ENCODE assay signal across 8 mouse cellular contexts in genomic region chr14:29978254-29979204, GRCm38 (mm10). TPM values are rescaled to one million over a fixed set of nuclear protein-coding genes. Genes with fewer than 3 reads are reported as not detected.
A peak's percentile ranks its signal among the peaks of the same experiment; 100 is the strongest.
DNase-seq lines count a peak whose midpoint lies in the region; ATAC-seq and TF ChIP-seq lines count a peak whose summit lies in the region.

TSS of gene Actr8 (plus strand) at chr14:29978337.

- no peak for TF ChIP-seq CTCF in bone marrow macrophage, adult 2 months (IDR thresholded peaks at IDR 0.05; ENCODE audit: low read depth, low read length)
- no peak for TF ChIP-seq CTCF in embryonic fibroblast, embryonic 13.5 days (IDR thresholded peaks at IDR 0.05; ENCODE audit: borderline replicate concordance, insufficient read depth, low read length)

- no peaks in the 10 kb centered on the region for H3K9me3 ChIP-seq in heart, embryonic 10.5 days
- 0 out of 2 replicates have a peak, but pooled peaks cover 5% of the 10 kb centered on the region for H3K9me3 ChIP-seq in kidney, embryonic 15.5 days (replicated peaks)

- peak; percentile 99 for ATAC-seq in kidney, embryonic 15.5 days (replicated peaks; ENCODE audit: low FRiP score)
- ATAC-seq in monocyte, adult 5-6 weeks (replicated peaks; ENCODE audit: insufficient number of reproducible peaks, low FRiP score, low TSS enrichment, poor library complexity, severe bottlenecking) = peak; percentile 66

- H3K4me1 ChIP-seq in bone marrow macrophage, adult 2 months (ENCODE audit: control insufficient read depth, insufficient read depth, low read length) = peaks cover 10% of the 10 kb centered on the region
- H3K4me1 ChIP-seq in embryonic fibroblast, embryonic 13.5 days (ENCODE audit: control insufficient read depth, insufficient read depth, low read length) = no peaks in the 10 kb centered on the region; the same call in 1 of the 2 replicates
- H3K4me1 ChIP-seq in heart, embryonic 10.5 days = peaks cover 10% of the 10 kb centered on the region
- H3K4me1 ChIP-seq in kidney, embryonic 15.5 days = peaks cover 11% of the 10 kb centered on the region

- peaks cover 73% of the 10 kb centered on the region for H3K36me3 ChIP-seq in heart, embryonic 10.5 days
- peaks cover 74% of the 10 kb centered on the region for H3K36me3 ChIP-seq in kidney, embryonic 15.5 days

- H3K4me3 ChIP-seq in bone marrow macrophage, adult 2 months (ENCODE audit: insufficient read depth, low read length) = peak within 1 kb of the TSS; percentile 80
- H3K4me3 ChIP-seq in embryonic fibroblast, embryonic 13.5 days (ENCODE audit: insufficient read depth, low read length) = peak within 1 kb of the TSS; percentile 81
- peak within 1 kb of the TSS; percentile 86 for H3K4me3 ChIP-seq in heart, embryonic 10.5 days
- H3K4me3 ChIP-seq in kidney, embryonic 15.5 days (replicated peaks) = peak within 1 kb of the TSS; percentile 83

- H3K27ac ChIP-seq in bone marrow macrophage, adult 2 months (ENCODE audit: insufficient read depth, low read depth, low read length) = peak within 1 kb of the TSS; percentile 81
- H3K27ac ChIP-seq in embryonic fibroblast, embryonic 13.5 days (ENCODE audit: insufficient read depth, low read length) = peak within 1 kb of the TSS; percentile 95
- H3K27ac ChIP-seq in heart, embryonic 10.5 days = peak within 1 kb of the TSS; percentile 97
- H3K27ac ChIP-seq in kidney, embryonic 15.5 days = peak within 1 kb of the TSS; percentile 97

- peak within 1 kb of the TSS; percentile 86 for H3K9ac ChIP-seq in kidney, embryonic 15.5 days

- DNase-seq in A20 (ENCODE audit: low read depth, low spot score) (peak; percentile 93), liver (peak; percentile 92)
- DNase-seq in heart, embryonic 10.5 days (ENCODE audit: low spot score) = peak; percentile 97
- peak; percentile 88 to 95 for DNase-seq in spleen, postnatal 4 days (ENCODE audit: low spot score in 2 of 2)

- H3K27me3 ChIP-seq in heart, embryonic 10.5 days (ENCODE audit: insufficient read depth, poor library complexity, severe bottlenecking) = no peaks in the 10 kb centered on the region
- no peaks in the 10 kb centered on the region for H3K27me3 ChIP-seq in kidney, embryonic 15.5 days

- 2% methylated on average over 44 of the region's 44 CpGs for WGBS in heart, embryonic 10.5 days
- 2% methylated on average over 44 of the region's 44 CpGs for WGBS in kidney, embryonic 15.5 days

- H3K4me2 ChIP-seq in kidney, embryonic 15.5 days = peak within 1 kb of the TSS; percentile 76

- no peak for TF ChIP-seq POLR2A in bone marrow macrophage, adult 2 months (IDR thresholded peaks at IDR 0.05; ENCODE audit: borderline replicate concordance, low read depth, low read length)
- peak; percentile 76 for TF ChIP-seq POLR2A in embryonic fibroblast, embryonic 13.5 days (IDR thresholded peaks at IDR 0.05; ENCODE audit: low read depth, low read length)

RNA-seq across cellular contexts. Expression of gene Actr8, which starts in this region (rescaled TPM):
- polyA plus RNA-seq in bone marrow macrophage, adult 2 months (2012; ENCODE audit: insufficient read depth, insufficient read length, missing spikeins) = 35.5 and 42.4 TPM in 2 replicates
- 25.2 and 25.5 TPM in 2 replicates for polyA plus RNA-seq in embryonic fibroblast, embryonic 13.5 days (2011; ENCODE audit: insufficient read length, low read depth, missing spikeins)
- polyA plus RNA-seq in heart, embryonic 10.5 days (2016; fragmentation: Nextera tagmentation; extraction: Ambion mirVana) = 62.4 and 65.1 TPM in 2 replicates
- 70.0 and 71.2 TPM in 2 replicates for polyA plus RNA-seq in kidney, embryonic 15.5 days (2015; fragmentation: Nextera tagmentation; extraction: Ambion mirVana)
- total RNA-seq in monocyte, adult 5-6 weeks (2017) = 36.7 to 66.2 TPM (median 39.9 TPM) in 3 replicates

Comparison
In these comparisons a context has a peak if more than half of its experiments do, and no peak if none do; other contexts are left out.
1. Peak in every context shown above with its lines: DNase-seq, ATAC-seq, H3K4me3 ChIP-seq and H3K27ac ChIP-seq.